Mouse (Mus musculus) heart, embryonic 16.5 days (tissue): ENCODE data around the gene Pgpep1. TPM values are rescaled to one million over a fixed set of nuclear protein-coding genes. Genes with fewer than 3 reads are reported as not detected.

Experiments used
- ATAC-seq: fragments of 200-750 bp; cut with Nextera tagmentation; replicated peaks from 2 replicates; pipeline ENCODE4 v1.8.0; 2017; ENCODE audit warnings: moderate number of reproducible peaks; ENCODE audit not compliant: insufficient read depth, low FRiP score; ENCODE audit errors: extremely low read depth
- H3K27ac ChIP-seq: fragments of 300-500 bp; sonication (generic); 2 replicates; pipeline ENCODE4 v1.5.1; 2014; ENCODE audit warnings: mild to moderate bottlenecking, low read length, control low read depth, moderate library complexity
- H3K27me3 ChIP-seq: fragments of 300-500 bp; sonication (generic); 2 replicates; pipeline ENCODE4 v1.6.1; 2014; ENCODE audit warnings: low read length, mixed read lengths; ENCODE audit not compliant: control insufficient read depth, insufficient read depth
- H3K36me3 ChIP-seq: fragments of 300-500 bp; sonication (generic); 2 replicates; pipeline ENCODE4 v1.6.1; 2014; ENCODE audit not compliant: control insufficient read depth, insufficient read depth
- H3K4me1 ChIP-seq: fragments of 300-500 bp; sonication (generic); 2 replicates; pipeline ENCODE4 v1.6.1; 2014; ENCODE audit warnings: low read length, mixed read lengths; ENCODE audit not compliant: control insufficient read depth, insufficient read depth
- H3K4me2 ChIP-seq: fragments of 300-500 bp; sonication (generic); 2 replicates; pipeline ENCODE4 v1.6.1; 2014; ENCODE audit warnings: low read depth, mild to moderate bottlenecking, control low read depth, low read length
- H3K4me3 ChIP-seq: fragments of 300-500 bp; sonication (generic); 2 replicates; pipeline ENCODE4 v1.5.1; 2014; ENCODE audit warnings: mild to moderate bottlenecking, control low read depth, low read length
- H3K9ac ChIP-seq: fragments of 300-500 bp; sonication (generic); 2 replicates; pipeline ENCODE4 v1.6.1; 2014; ENCODE audit warnings: low read length, control low read depth
- H3K9me3 ChIP-seq: fragments of 300-500 bp; sonication (generic); replicated peaks from 2 replicates; pipeline ENCODE4 v1.6.1; 2016; ENCODE audit warnings: low read length; ENCODE audit not compliant: control insufficient read depth
- WGBS: fragments of 180-500 bp; shearing (Covaris S2); extraction: QIAGEN DNeasy Blood & Tissue Kit; methylation state at CpG from one replicate; pipeline ENCODE4 v1.1.7; 2014; 5-methylcytosine and 5-hydroxymethylcytosine counted together
- polyA plus RNA-seq: library from polyadenylated mRNA; unstranded; fragments of >200 nt; fragmentation: Nextera tagmentation; extraction: Ambion mirVana; gene quantifications from 2 replicates; pipeline ENCODE4 v1.2.1, GENCODE M21; 2015

The Pgpep1 gene
- polyA plus RNA-seq, 1 experiment from 2014 or later, result 36.7 TPM

DNA sequence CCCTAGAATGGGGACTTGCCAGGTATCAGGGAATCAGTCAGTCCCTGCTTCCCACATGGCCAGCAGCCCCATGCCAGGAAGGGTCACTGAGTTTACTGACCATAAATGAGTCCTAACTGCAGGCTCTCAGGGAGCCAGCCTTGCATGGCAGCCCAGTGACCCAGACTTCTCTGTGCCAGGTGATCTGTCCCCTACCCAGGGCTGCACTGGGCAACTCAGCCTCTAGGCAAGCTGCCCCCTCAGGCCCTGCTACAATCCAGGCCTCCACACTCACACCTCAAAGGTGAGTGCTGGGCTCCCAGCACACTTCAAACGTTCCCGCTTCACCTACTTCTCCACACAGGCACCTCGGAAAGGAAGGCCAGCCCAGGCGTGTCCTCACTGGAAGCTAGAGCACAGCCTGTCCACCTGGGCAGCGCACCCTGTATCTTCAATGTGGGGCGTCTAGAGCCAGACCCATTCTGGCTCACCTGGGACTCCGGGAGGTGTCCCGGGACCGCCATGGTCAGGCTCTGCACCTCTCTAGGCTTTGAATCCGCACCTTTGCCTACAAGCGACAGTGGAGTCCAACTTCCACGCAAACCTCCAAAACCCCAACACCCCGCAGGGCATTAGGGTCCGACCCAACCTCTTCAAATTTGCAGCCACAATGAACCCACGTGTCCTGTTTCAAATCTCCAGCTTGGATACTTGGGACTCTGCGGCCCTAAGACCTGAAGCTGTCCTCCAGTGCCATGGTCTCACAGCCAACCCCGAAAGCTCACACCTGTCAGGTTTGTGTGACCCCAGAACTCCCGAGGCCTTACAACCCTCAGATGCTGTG is 53.2 kb downstream of the Pgpep1 start:
- H3K4me3 ChIP-seq, result peak overlapping the region; percentile 74
- no peak overlapping the region for H3K27ac ChIP-seq
- H3K27me3 ChIP-seq, result no peaks in the 10 kb centered on the region
- no peaks in the 10 kb centered on the region for H3K9me3 ChIP-seq
- H3K9ac ChIP-seq, result peak overlapping the region; percentile 85
- H3K4me1 ChIP-seq, result peaks cover 17% of the 10 kb centered on the region
- no peak for ATAC-seq
- peaks cover 8% of the 10 kb centered on the region for H3K36me3 ChIP-seq
- WGBS, result 72% methylated on average over 18 of the region's 18 CpGs
- peak overlapping the region; percentile 99 for H3K4me2 ChIP-seq

GRCm38 (mm10) chr8:70605871-70606779 is 54.1 kb downstream of the Pgpep1 start:
- no peaks in the 10 kb centered on the region for H3K9me3 ChIP-seq
- peaks cover 19% of the 10 kb centered on the region for H3K4me1 ChIP-seq
- H3K4me3 ChIP-seq, result no peak overlapping the region
- peak overlapping the region; percentile 99; the same call in 1 of the 2 replicates for H3K4me2 ChIP-seq
- no peaks in the 10 kb centered on the region for H3K27me3 ChIP-seq
- H3K27ac ChIP-seq, result no peak overlapping the region
- peaks cover 10% of the 10 kb centered on the region for H3K36me3 ChIP-seq
- no peak for ATAC-seq
- no peak overlapping the region for H3K9ac ChIP-seq
- WGBS, result 88% methylated on average over 9 of the region's 9 CpGs

GRCm38 (mm10) chr8:70604558-70604957 is 55.6 kb downstream of the Pgpep1 start:
- WGBS, result 79% methylated on average over 7 of the region's 7 CpGs
- Histone ChIP-seq H3K36me3 (peaks cover 10% of the 10 kb centered on the region), H3K9ac (no peak overlapping the region), H3K9me3 (no peaks in the 10 kb centered on the region), H3K4me2 (no peak overlapping the region), H3K4me1 (peaks cover 22% of the 10 kb centered on the region), H3K4me3 (no peak overlapping the region), H3K27ac (no peak overlapping the region), H3K27me3 (no peaks in the 10 kb centered on the region)
- ATAC-seq, result no peak

DNA sequence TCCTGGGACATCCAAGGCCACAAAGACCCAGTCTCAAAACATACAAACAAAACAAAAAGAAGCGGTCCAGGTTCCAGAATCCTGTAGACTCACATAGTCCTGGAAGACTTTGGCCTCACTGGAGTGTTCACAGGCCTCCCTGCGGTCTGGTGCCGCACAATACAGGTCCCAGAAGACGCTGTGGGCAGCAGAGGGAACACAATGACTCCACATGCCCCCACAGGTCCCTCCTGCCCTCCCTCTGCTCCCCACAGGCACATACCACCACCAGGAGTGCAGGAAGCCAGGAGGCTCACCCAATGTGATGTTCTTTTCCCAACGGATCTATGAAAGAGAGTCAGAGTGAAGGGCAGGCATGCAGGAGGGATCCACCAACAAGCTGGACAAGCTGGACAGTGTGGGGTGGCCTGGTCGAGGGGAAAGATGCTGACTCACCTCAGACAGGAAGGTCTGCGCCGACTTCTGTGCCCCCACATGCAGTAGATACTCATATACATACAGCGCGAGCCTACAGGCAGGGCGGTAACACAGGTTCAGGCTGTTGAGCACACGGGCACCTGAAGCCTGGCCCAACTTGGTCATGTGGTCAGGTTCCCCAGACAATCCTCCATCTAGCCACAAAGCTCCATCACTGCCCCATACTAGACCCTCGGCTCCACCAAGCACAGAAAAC is 57.9 kb downstream of the Pgpep1 start:
- Histone ChIP-seq H3K4me3 (no peak overlapping the region), H3K9ac (no peak overlapping the region), H3K27me3 (no peaks in the 10 kb centered on the region), H3K4me2 (no peak overlapping the region), H3K9me3 (no peaks in the 10 kb centered on the region), H3K27ac (no peak overlapping the region), H3K4me1 (peaks cover 25% of the 10 kb centered on the region), H3K36me3 (peaks cover 10% of the 10 kb centered on the region)
- 92% methylated on average over 13 of the region's 13 CpGs for WGBS
- no peak for ATAC-seq

DNA sequence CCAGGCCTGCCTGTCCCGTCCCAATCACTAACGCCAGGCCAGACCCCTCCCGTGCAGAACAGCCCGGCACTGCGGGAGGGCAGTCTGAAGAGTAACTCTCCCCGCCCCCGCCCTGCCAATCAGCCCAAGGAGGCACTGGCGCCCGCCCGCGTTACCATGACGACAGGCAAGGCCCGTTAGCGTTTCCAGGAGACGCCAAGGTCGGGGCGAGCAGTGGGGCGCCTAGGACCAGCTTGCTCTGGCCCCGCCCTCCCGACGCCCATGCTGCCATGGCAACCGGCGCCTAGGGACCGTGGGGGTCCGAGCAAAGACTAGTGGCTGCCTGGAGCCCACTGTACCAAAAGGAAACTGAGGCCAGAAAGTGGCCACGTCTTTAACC is 58.9 kb downstream of the Pgpep1 start:
- Histone ChIP-seq H3K4me1 (peaks cover 27% of the 10 kb centered on the region), H3K27me3 (no peaks in the 10 kb centered on the region), H3K27ac (peak overlapping the region; percentile 73), H3K4me2 (peak overlapping the region; percentile 51), H3K4me3 (peak overlapping the region; percentile 25), H3K36me3 (peaks cover 12% of the 10 kb centered on the region), H3K9ac (0 out of 2 replicates have a peak overlapping the region, but pooled peaks have one; percentile 49), H3K9me3 (no peaks in the 10 kb centered on the region)
- WGBS, result 2% methylated on average over 26 of the region's 26 CpGs
- ATAC-seq, result peak; percentile 35; the same call in 1 of the 2 replicates

DNA sequence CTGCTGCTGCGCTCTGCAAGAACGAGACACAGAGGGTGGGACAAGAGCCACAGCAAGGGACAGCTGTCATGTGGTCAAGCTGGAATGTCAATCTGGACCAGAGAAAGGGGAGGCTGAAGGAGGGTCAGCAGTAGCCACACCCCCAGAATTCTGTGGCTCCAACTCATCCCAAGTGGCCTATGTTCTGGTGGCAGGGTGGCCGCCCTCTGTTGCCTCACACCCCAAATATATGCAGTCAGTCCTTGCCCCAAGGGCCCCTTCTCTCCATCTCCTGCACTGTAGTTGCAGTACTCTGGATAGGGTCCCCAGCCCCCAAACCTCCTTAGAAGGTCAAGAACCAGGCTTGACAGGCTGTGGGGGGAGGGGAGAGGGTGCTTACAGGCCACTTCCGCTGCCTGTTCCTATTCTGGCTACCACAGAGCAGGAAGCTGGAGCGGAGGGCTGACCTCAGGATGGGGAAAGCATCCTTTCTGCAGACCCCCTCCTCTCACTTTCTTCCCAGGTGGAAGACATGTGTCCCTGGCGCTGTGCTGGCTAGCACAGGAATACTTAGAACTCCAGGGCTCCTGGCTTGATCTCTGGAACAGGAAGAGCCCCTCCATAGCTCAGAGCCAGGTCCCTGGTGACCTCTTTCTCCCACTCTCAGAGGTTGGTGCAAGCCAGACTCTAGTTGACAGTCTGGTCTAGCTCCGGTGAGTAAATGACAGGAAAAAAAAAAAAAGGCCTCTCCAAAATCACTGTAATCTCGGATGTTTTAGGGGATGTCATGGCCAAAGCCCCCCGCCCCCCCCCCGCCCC is 59.5 kb downstream of the Pgpep1 start:
- H3K27me3 ChIP-seq, result no peaks in the 10 kb centered on the region
- WGBS, result 32% methylated on average over 10 of the region's 10 CpGs
- H3K9me3 ChIP-seq, result no peaks in the 10 kb centered on the region
- H3K36me3 ChIP-seq, result peaks cover 18% of the 10 kb centered on the region
- H3K4me2 ChIP-seq, result peak overlapping the region; percentile 51
- no peak overlapping the region for H3K9ac ChIP-seq
- no peak for ATAC-seq
- H3K27ac ChIP-seq, result peak overlapping the region; percentile 73
- H3K4me3 ChIP-seq, result peak overlapping the region; percentile 25
- peaks cover 27% of the 10 kb centered on the region for H3K4me1 ChIP-seq

- Histone ChIP-seq H3K36me3 (peaks cover 19% of the 10 kb centered on the region), H3K9me3 (no peaks in the 10 kb centered on the region), H3K27me3 (no peaks in the 10 kb centered on the region), H3K27ac (no peak overlapping the region), H3K4me3 (no peak overlapping the region), H3K4me1 (peaks cover 35% of the 10 kb centered on the region), H3K9ac (no peak overlapping the region), H3K4me2 (no peak overlapping the region)
- WGBS, result 87% methylated on average over 12 of the region's 12 CpGs
- no peak for ATAC-seq
These were observed 60.5 kb downstream of the Pgpep1 start for GRCm38 (mm10) chr8:70599507-70600290.

GRCm38 (mm10) chr8:70598722-70599121 is 61.5 kb downstream of the Pgpep1 start:
- no peak overlapping the region for H3K27ac ChIP-seq
- ATAC-seq, result no peak
- H3K4me1 ChIP-seq, result peaks cover 35% of the 10 kb centered on the region

More at GRCm38 (mm10) chr8:70598722-70599121, 61.5 kb downstream of the Pgpep1 start:
- Histone ChIP-seq H3K9me3 (no peaks in the 10 kb centered on the region), H3K9ac (peak overlapping the region; percentile 83; the same call in 1 of the 2 replicates), H3K36me3 (peaks cover 19% of the 10 kb centered on the region), H3K4me2 (peak overlapping the region; percentile 87), H3K4me3 (peak overlapping the region; percentile 59), H3K27me3 (no peaks in the 10 kb centered on the region)
- 21% methylated on average over 10 of the region's 10 CpGs for WGBS
